Mouse (Mus musculus): ENCODE results near the gene Snx33. TPM values are rescaled to one million over a fixed set of nuclear protein-coding genes. Genes with fewer than 3 reads are reported as not detected.

The Snx33 gene
- polyA plus RNA-seq, 1 experiment from 2014 or later = 11.5 TPM

DNA sequence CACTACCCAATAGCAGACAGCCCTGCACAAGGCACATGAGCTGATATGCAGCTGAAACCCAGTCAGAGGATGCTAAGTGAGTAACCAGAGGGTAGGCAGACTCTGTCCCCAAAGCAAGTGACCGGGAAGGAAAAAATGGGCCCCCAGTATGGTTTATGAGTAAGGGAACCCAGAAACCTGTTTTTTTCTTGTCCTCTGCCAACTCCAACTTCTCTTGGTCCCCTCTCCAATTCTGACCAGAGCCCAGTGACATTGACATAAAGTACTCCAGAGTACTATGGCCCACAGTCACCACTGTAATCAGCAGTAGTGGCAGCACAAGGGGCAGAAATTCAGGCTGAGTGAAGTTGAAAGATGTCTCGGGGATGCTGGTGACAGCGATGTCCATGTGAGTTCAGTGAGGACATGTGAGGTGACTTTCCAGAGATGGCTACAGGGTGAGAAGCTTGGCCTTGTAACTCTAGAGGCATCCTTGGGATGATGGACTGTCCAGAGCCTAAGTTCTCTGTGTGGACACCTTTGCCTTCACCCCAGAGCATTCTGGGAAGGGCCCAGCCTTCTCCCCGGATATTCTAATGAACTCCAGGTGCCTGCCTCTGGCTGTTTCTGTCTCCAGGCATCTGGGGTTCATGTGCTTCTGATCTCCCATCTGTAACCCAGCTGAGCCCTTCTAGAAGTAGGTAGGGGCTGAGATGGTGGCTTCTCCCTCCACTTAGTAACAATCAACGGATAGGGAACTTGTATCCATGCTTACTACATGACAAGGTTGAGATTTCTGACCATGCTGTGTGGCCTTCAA is 55.9 kb downstream of the Snx33 start:
- 66% methylated on average over 5 of the region's 5 CpGs for WGBS
- Histone ChIP-seq H3K27me3 (no peaks in the 10 kb centered on the region), H3K27ac (no peak overlapping the region), H3K4me3 (no peak overlapping the region), H3K9ac (0 out of 2 replicates have a peak overlapping the region, but pooled peaks have one; percentile 32), H3K4me2 (no peak overlapping the region), H3K36me3 (no peaks in the 10 kb centered on the region), H3K4me1 (peaks cover 80% of the 10 kb centered on the region), H3K9me3 (no peaks in the 10 kb centered on the region)
- ATAC-seq (ENCODE audit: insufficient number of reproducible peaks, insufficient read depth, low FRiP score, low TSS enrichment, low read depth) = no peak

DNA sequence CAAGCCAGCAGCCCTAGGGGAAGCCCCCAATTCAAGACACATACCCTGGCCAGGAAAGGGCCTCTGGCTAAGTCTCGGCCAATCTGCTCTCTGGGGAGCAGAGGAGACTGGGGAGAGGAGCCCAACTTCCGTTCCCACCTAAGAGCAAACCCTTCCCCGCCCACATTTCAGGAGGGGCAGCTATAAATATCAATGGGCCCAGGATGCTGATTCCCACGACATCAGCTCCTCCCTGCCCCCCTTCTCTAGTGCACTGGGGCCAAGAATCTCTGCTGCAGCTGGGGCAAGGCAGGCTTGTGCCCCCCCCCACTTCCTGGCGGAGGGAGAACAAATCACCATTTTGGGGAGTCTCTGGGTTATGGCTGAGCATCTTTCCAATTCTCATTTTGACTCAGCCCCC is 57.0 kb downstream of the Snx33 start:
- no peak overlapping the region for H3K4me2 ChIP-seq
- WGBS = 40% methylated on average over 5 of the region's 5 CpGs
- no peak overlapping the region for H3K27ac ChIP-seq
- H3K36me3 ChIP-seq = no peaks in the 10 kb centered on the region
- no peaks in the 10 kb centered on the region for H3K27me3 ChIP-seq
- H3K9me3 ChIP-seq = no peaks in the 10 kb centered on the region
- no peak overlapping the region for H3K4me3 ChIP-seq
- no peak for ATAC-seq (ENCODE audit: insufficient number of reproducible peaks, insufficient read depth, low FRiP score, low TSS enrichment, low read depth)
- H3K4me1 ChIP-seq = peaks cover 82% of the 10 kb centered on the region
- H3K9ac ChIP-seq = no peak overlapping the region

DNA sequence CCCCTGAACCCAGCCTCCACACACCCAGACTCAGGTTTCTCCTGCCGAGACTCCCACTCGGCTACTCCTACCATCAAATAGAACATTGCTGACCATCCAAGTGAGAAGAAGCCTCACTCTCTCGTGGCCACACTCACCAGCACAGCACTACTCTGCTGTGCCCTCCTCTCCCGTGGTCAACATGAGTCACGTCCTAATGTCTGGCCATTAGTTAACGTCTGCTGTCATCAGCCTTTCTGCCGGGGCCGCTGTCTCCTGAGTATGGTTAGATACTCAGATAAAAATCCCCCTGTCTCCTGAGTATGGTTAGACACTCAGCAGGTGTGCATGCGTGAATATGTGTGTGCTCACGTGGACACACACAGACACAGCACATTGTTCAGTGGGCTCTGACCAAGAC is 57.4 kb downstream of the Snx33 start:
- H3K36me3 ChIP-seq = no peaks in the 10 kb centered on the region
- no peak overlapping the region for H3K9ac ChIP-seq
- no peaks in the 10 kb centered on the region for H3K9me3 ChIP-seq
- H3K4me2 ChIP-seq = no peak overlapping the region
- no peak overlapping the region for H3K27ac ChIP-seq
- H3K4me3 ChIP-seq = no peak overlapping the region
- 72% methylated on average over 10 of the region's 10 CpGs for WGBS
- ATAC-seq (ENCODE audit: insufficient number of reproducible peaks, insufficient read depth, low FRiP score, low TSS enrichment, low read depth) = no peak
- H3K27me3 ChIP-seq = 0 out of 2 replicates have a peak, but pooled peaks cover 1% of the 10 kb centered on the region
- H3K4me1 ChIP-seq = peaks cover 83% of the 10 kb centered on the region

DNA sequence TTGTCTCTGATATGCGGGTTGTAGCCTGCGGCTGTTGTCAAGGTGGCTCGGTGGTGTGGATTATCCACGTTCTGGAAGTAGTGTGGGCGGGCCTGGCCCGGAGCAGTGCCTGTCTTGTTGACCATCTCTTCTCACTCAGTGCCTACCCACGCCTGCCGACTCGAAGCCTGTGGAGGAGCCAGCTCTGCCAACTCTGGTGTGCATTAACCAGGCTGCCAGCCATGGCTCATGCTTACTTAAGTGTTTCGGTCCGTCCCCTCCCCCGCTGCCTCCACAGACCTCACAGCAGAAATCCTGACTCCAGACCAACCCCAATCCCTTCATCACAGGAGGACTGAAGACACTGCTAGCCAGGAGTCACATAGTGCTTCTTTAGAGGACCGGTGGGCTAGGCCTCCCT is 58.6 kb downstream of the Snx33 start:
- Histone ChIP-seq H3K36me3 (no peaks in the 10 kb centered on the region), H3K4me1 (peaks cover 93% of the 10 kb centered on the region), H3K27me3 (0 out of 2 replicates have a peak, but pooled peaks cover 3% of the 10 kb centered on the region), H3K4me2 (no peak overlapping the region), H3K4me3 (no peak overlapping the region), H3K27ac (no peak overlapping the region), H3K9me3 (no peaks in the 10 kb centered on the region), H3K9ac (no peak overlapping the region)
- ATAC-seq (ENCODE audit: insufficient number of reproducible peaks, insufficient read depth, low FRiP score, low TSS enrichment, low read depth) = no peak
- 56% methylated on average over 13 of the region's 13 CpGs for WGBS

DNA sequence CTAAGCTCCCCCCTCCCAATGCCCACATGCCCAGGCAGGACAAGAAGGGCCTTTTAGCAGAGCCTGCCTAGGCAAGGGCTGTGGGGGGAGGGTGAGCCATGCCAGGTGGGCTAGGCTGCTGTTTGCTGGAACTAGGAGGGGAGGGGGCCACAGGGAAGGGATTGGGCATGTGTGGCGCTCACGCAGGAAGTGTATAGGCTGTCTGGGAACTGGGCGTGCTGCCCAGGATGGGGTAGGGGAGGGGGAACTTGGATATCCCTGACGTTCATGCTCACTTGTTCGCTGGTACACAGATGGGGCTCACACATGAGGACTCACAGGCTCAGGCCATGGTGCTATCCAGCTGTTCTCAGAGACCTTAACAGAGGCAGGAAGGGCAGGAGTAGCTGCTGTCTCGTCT is 59.9 kb downstream of the Snx33 start:
- H3K9me3 ChIP-seq = no peaks in the 10 kb centered on the region
- peak overlapping the region; percentile 7; the same call in 1 of the 2 replicates for H3K4me3 ChIP-seq
- peaks cover 10% of the 10 kb centered on the region; the same call in 1 of the 2 replicates for H3K27me3 ChIP-seq
- peak; percentile 77 for ATAC-seq (ENCODE audit: insufficient number of reproducible peaks, insufficient read depth, low FRiP score, low TSS enrichment, low read depth)
- H3K36me3 ChIP-seq = no peaks in the 10 kb centered on the region
- peaks cover 94% of the 10 kb centered on the region for H3K4me1 ChIP-seq
- peak overlapping the region; percentile 84 for H3K27ac ChIP-seq
- H3K9ac ChIP-seq = peak overlapping the region; percentile 76
- 15% methylated on average over 6 of the region's 6 CpGs for WGBS
- peak overlapping the region; percentile 78 for H3K4me2 ChIP-seq

Other genes with a start within 250 kb of the Snx33 start
- gene Lingo1, start 131.9 kb downstream of the Snx33 start, polyA plus RNA-seq (2015; fragmentation: Nextera tagmentation; extraction: Ambion mirVana) = 4.6 and 4.9 TPM in 2 replicates
- 0.52 and 0.91 TPM in 2 replicates for gene Odf3l1, start 63.7 kb downstream of the Snx33 start, polyA plus RNA-seq (2015; fragmentation: Nextera tagmentation; extraction: Ambion mirVana)
- 17.6 and 22.5 TPM in 2 replicates for gene Cspg4, start 63.3 kb downstream of the Snx33 start, polyA plus RNA-seq (2015; fragmentation: Nextera tagmentation; extraction: Ambion mirVana)
- gene Imp3, start 9.1 kb upstream of the Snx33 start, polyA plus RNA-seq (2015; fragmentation: Nextera tagmentation; extraction: Ambion mirVana) = 88.1 and 93.9 TPM in 2 replicates
- gene Snupn, start 22.5 kb upstream of the Snx33 start, polyA plus RNA-seq (2015; fragmentation: Nextera tagmentation; extraction: Ambion mirVana) = 26.9 and 31.8 TPM in 2 replicates
- 28.6 and 30.7 TPM in 2 replicates for gene Ptpn9, start 66.6 kb upstream of the Snx33 start, polyA plus RNA-seq (2015; fragmentation: Nextera tagmentation; extraction: Ambion mirVana)
- 35.2 and 45.1 TPM in 2 replicates for gene Sin3a, start 143.7 kb upstream of the Snx33 start, polyA plus RNA-seq (2015; fragmentation: Nextera tagmentation; extraction: Ambion mirVana)
- gene Man2c1, start 202.3 kb upstream of the Snx33 start, polyA plus RNA-seq (2015; fragmentation: Nextera tagmentation; extraction: Ambion mirVana) = 66.9 and 77.5 TPM in 2 replicates
- gene Neil1, start 219.9 kb upstream of the Snx33 start, polyA plus RNA-seq (2015; fragmentation: Nextera tagmentation; extraction: Ambion mirVana) = 7.2 and 10.1 TPM in 2 replicates
- 91.8 and 97.7 TPM in 2 replicates for gene Commd4, start 230.0 kb upstream of the Snx33 start, polyA plus RNA-seq (2015; fragmentation: Nextera tagmentation; extraction: Ambion mirVana)